Mouse (Mus musculus) liver, postnatal 0 days (tissue): ENCODE data around the gene Lgi1. TPM values are rescaled to one million over a fixed set of nuclear protein-coding genes. Genes with fewer than 3 reads are reported as not detected.
A peak's percentile ranks its signal among the peaks of the same experiment; 100 is the strongest.

Experiments
- ATAC-seq: fragments of 200-750 bp; cut with Nextera tagmentation; 2 replicates; pipeline ENCODE4 v1.8.0; 2017; ENCODE audit warnings: mild to moderate bottlenecking, moderate library complexity
- DNase-seq: peaks from one replicate; pipeline ENCODE4 v3.0.0-alpha.2; 2016
- H3K27ac ChIP-seq: fragments of 300-500 bp; sonication (generic); 2 replicates; pipeline ENCODE4 v1.5.1; 2014; ENCODE audit warnings: antibody characterized with exemption, moderate library complexity, mild to moderate bottlenecking, low read depth
- H3K27me3 ChIP-seq: fragments of 300-500 bp; sonication (generic); 2 replicates; pipeline ENCODE4 v1.6.1; 2014; ENCODE audit warnings: low read length, control low read depth, mixed read lengths; ENCODE audit not compliant: insufficient read depth
- H3K36me3 ChIP-seq: fragments of 300-500 bp; sonication (generic); replicated peaks from 2 replicates; pipeline ENCODE4 v1.6.1; 2014; ENCODE audit warnings: mild to moderate bottlenecking, control low read depth, low read length, moderate library complexity, mixed read lengths; ENCODE audit not compliant: insufficient read depth
- H3K4me1 ChIP-seq: fragments of 300-500 bp; sonication (generic); 2 replicates; pipeline ENCODE4 v1.6.1; 2014; ENCODE audit warnings: antibody characterized with exemption, mild to moderate bottlenecking, control low read depth; ENCODE audit not compliant: insufficient read depth
- H3K4me2 ChIP-seq: fragments of 300-500 bp; sonication (generic); 2 replicates; pipeline ENCODE4 v1.6.1; 2014; ENCODE audit warnings: low read depth, mild to moderate bottlenecking, low read length, moderate library complexity, mixed read lengths
- H3K4me3 ChIP-seq: fragments of 300-500 bp; sonication (generic); 2 replicates; pipeline ENCODE4 v1.5.1; 2014; ENCODE audit warnings: low read depth, low read length
- H3K9ac ChIP-seq: fragments of 300-500 bp; sonication (generic); replicated peaks from 2 replicates; pipeline ENCODE4 v1.6.1; 2014; ENCODE audit warnings: mild to moderate bottlenecking, moderate library complexity
- H3K9me3 ChIP-seq: fragments of 300-500 bp; sonication (generic); 2 replicates; pipeline ENCODE4 v1.6.1; 2016; ENCODE audit warnings: mild to moderate bottlenecking, control low read depth, low read length, mixed read lengths
- CTCF ChIP-seq: sonication (generic); IDR thresholded peaks from 2 replicates; pipeline ENCODE4 v1.5.1; 2016; ENCODE audit warnings: antibody characterized with exemption, low read depth
- EP300 ChIP-seq: IDR thresholded peaks from 2 replicates; pipeline ENCODE4 v1.6.1; 2016; ENCODE audit warnings: antibody characterized with exemption, low read depth, mild to moderate bottlenecking
- WGBS: fragments of 180-500 bp; shearing (Covaris S2); extraction: QIAGEN DNeasy Blood & Tissue Kit; methylation state at CpG from one replicate; pipeline ENCODE4 v1.1.7; 2014; ENCODE audit not compliant: insufficient replicate concordance; 5-methylcytosine and 5-hydroxymethylcytosine counted together
- polyA plus RNA-seq: library from polyadenylated mRNA; unstranded; fragments of >200 nt; fragmentation: Nextera tagmentation; extraction: Ambion mirVana; gene quantifications from 2 replicates; pipeline ENCODE4 v1.2.1, GENCODE M21; 2015

Gene Lgi1
- polyA plus RNA-seq, 1 experiment from 2014 or later: not detected

DNA sequence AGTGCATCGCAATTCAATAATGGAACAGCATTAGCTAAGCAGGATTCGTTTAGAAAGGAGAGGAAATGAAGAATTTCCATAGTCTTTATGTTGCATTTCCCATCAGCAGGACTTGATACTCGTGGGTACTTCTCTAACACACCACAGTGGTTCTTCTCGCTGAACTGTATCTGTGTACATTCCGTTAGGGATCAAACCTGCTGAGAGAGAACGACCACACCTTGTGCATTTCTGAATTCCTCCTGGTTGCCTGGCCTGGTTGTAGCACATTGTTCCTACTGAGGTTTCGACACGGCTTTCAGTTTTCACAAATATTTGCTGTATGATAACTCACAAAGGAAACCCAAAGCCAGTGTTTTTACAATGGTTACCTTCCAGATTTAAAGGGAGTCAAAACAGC is 19.6 kb upstream of the Lgi1 start:
- DNase-seq (no peak), ATAC-seq (no peak)
- Histone ChIP-seq H3K9me3 (no peaks in the 10 kb centered on the region), H3K9ac (no peak overlapping the region), H3K36me3 (no peaks in the 10 kb centered on the region), H3K27ac (no peak overlapping the region), H3K4me3 (no peak overlapping the region), H3K27me3 (no peaks in the 10 kb centered on the region), H3K4me1 (peaks cover 13% of the 10 kb centered on the region), H3K4me2 (no peak overlapping the region)
- TF ChIP-seq CTCF: no peak
- TF ChIP-seq EP300: no peak
- WGBS: 52% methylated on average over 8 of the region's 8 CpGs

DNA sequence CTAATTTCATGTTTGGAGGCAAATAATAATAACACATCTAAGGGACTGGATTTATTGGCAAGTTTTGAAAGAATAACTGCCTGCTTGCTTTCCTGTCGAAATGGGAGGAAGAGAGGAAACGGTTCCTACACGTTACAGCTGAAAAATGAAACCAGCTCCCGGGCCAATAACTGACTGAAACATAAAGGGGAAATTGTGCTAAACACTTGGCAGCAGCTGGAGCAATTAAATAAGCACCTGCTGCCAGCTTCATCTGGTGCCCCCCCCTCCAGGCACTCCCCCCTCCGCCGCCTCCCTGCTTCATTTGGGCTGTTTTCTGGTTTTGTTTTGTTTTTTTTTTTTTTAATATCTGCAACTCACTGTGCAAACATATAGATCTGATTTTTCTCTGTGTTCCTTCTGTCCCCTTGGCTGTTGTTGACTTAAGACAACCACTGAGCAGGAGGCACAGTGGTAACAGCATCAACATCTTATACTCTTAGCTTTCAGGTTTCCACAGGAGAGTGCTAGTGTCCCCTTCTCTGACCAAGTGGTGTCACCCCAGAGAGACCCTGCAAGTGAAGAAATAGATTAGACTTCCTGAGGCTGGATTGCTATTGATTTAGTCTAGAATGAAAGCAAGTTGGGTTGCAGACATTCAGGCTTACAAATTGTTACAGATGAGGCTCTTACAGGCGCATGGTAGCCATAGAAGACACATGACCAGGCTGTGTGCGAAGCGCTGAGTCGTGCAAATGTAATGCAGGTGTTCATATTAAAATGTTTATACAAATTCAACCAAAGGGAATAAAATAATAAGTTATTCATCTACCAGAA is 18.8 kb upstream of the Lgi1 start:
- TF ChIP-seq EP300: no peak
- no peak for TF ChIP-seq CTCF
- ATAC-seq (no peak), DNase-seq (no peak)
- WGBS: 45% methylated on average over 10 of the region's 10 CpGs
- H3K9ac ChIP-seq: no peak overlapping the region
- H3K36me3 ChIP-seq: no peaks in the 10 kb centered on the region
- H3K4me1 ChIP-seq: peaks cover 15% of the 10 kb centered on the region
- H3K27ac ChIP-seq: no peak overlapping the region
- H3K4me3 ChIP-seq: no peak overlapping the region
- no peaks in the 10 kb centered on the region for H3K9me3 ChIP-seq
- H3K27me3 ChIP-seq: no peaks in the 10 kb centered on the region
- peak overlapping the region; percentile 48 for H3K4me2 ChIP-seq

DNA sequence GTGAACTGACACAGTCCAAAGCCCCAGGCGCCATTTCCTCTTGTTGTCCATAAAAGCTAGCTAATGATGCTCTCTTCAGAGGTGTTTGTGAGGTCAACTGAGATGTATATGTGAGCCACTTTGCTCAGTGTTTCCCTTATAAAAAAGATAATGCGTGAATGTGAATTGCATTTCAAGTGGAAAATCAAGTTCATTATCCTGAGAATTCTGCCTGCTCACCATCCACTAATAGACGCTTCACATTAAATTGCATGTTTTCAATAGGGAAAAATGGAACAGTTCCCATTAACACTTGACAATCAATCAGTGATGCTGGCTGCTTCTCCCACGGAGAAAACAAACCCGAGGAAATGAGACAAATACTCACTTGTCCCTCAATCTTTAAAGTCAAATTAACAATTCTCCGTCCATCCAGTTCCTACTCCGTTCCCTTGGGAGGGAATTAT is 18.1 kb upstream of the Lgi1 start:
- DNase-seq (no peak), ATAC-seq (no peak)
- no peak overlapping the region for H3K4me3 ChIP-seq
- 80% methylated on average over 7 of the region's 7 CpGs for WGBS
- no peaks in the 10 kb centered on the region for H3K9me3 ChIP-seq
- no peaks in the 10 kb centered on the region for H3K27me3 ChIP-seq
- H3K27ac ChIP-seq: no peak overlapping the region
- H3K36me3 ChIP-seq: no peaks in the 10 kb centered on the region
- H3K9ac ChIP-seq: no peak overlapping the region
- H3K4me2 ChIP-seq: no peak overlapping the region
- peaks cover 17% of the 10 kb centered on the region for H3K4me1 ChIP-seq
- no peak for TF ChIP-seq EP300
- TF ChIP-seq CTCF: no peak

DNA sequence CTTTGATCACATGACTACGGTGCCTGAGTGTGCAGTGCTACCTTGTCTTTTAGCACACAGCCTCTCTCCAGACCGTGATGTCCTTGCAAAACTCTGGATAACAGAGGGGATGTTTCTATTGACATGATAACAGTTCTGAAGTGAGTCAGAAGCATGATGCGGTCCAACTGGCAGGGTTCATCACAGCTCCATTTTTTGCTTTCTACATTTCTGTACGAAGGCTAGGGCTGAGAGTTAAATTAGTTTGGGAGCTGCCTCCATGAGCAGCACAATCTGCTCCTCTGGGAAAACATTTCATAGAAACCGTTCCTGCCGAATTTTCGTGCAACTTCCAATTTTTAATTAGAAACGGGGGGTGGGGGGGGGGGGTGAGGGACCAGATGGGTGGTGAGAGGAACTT is 14.7 kb upstream of the Lgi1 start:
- DNase-seq (no peak), ATAC-seq (no peak)
- Histone ChIP-seq H3K36me3 (no peaks in the 10 kb centered on the region), H3K4me1 (peaks cover 14% of the 10 kb centered on the region), H3K27me3 (no peaks in the 10 kb centered on the region), H3K4me3 (no peak overlapping the region), H3K9me3 (no peaks in the 10 kb centered on the region), H3K27ac (no peak overlapping the region), H3K9ac (no peak overlapping the region), H3K4me2 (no peak overlapping the region)
- 57% methylated on average over 8 of the region's 8 CpGs for WGBS
- TF ChIP-seq EP300: no peak
- no peak for TF ChIP-seq CTCF

DNA sequence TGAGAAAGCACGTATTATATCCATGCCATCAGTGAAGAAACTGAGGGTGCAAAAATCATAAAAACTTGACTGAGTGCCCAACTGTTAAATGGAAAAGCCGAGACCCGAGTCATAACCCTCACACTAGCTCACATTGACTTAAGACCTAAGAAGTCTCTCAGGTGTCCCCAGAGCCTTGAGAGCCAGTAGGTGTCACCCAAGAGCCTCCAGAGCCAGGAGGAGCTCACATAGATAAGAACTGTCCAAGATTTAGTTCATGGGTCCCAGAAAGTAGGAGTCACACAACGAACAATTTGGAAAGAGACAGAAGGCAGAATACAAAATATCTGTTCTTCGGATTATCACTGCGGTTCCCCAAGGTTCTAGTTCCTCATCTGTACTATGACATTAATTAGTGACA is 10.5 kb upstream of the Lgi1 start:
- Histone ChIP-seq H3K36me3 (no peaks in the 10 kb centered on the region), H3K4me1 (peaks cover 5% of the 10 kb centered on the region; the same call in 1 of the 2 replicates), H3K27me3 (no peaks in the 10 kb centered on the region), H3K9ac (no peak overlapping the region), H3K27ac (no peak overlapping the region), H3K9me3 (no peaks in the 10 kb centered on the region), H3K4me2 (no peak overlapping the region), H3K4me3 (no peak overlapping the region)
- WGBS: 52% methylated on average over 6 of the region's 6 CpGs
- ATAC-seq (no peak), DNase-seq (no peak)
- TF ChIP-seq EP300 (no peak), CTCF (peak; percentile 59)

DNA sequence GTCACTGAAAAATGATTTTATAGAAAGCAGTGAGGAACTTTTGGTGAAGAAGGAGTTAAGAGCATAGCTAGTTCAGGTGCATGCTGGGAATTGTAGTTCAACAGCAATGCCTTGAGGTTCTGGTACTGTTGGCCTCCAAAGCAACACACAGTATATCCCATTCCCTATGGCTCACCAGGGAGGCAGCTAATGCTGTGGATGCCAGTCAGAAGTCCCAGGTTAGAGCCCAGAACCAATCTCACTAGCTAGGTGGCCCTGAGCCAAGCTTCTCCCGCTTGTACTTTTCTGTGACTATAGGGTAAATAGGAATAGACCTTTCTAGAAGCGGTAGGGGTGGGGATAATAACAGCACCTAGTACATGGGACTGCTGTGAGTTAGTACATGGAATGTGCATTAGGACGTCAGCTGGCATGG is 5.7 kb upstream of the Lgi1 start:
- H3K36me3 ChIP-seq: no peaks in the 10 kb centered on the region
- peaks cover 7% of the 10 kb centered on the region; the same call in 1 of the 2 replicates for H3K27me3 ChIP-seq
- DNase-seq: no peak
- H3K4me2 ChIP-seq: no peak overlapping the region
- H3K9me3 ChIP-seq: no peaks in the 10 kb centered on the region
- WGBS: 65% methylated on average over 3 of the region's 3 CpGs
- H3K4me3 ChIP-seq: no peak overlapping the region
- H3K27ac ChIP-seq: no peak overlapping the region
- TF ChIP-seq CTCF (no peak), EP300 (no peak)
- no peak overlapping the region for H3K9ac ChIP-seq
- H3K4me1 ChIP-seq: no peaks in the 10 kb centered on the region
- no peak for ATAC-seq
